Mouse (Mus musculus): ENCODE measurements around the gene Gli1.

GRCm38 (mm10) chr10:127322178-127322577 lies 19.6 kb downstream of the Gli1 start:
- TF ChIP-seq CTCF (IDR thresholded peaks at IDR 0.05; ENCODE audit: insufficient read depth, low read length) (no peak), POLR2A (IDR thresholded peaks at IDR 0.05; ENCODE audit: borderline replicate concordance, extremely low read depth, low read depth, low read length) (no peak)

All from lung, adult 2 months (tissue).